Mouse (Mus musculus) adrenal gland, adult 2 months (tissue): ENCODE results near the gene Hes1. TPM values are rescaled to one million over a fixed set of nuclear protein-coding genes. Genes with fewer than 3 reads are reported as not detected.

Experiments used
- DNase-seq: peaks from one replicate; pipeline ENCODE4 v3.0.0; 2021
- polyA plus RNA-seq: library from polyadenylated mRNA; depleted of rRNA; stranded (reverse); fragments of >200 nt; gene quantifications from 2 replicates; pipeline ENCODE4 v1.2.3, GENCODE M21; 2012; rRNA removed
- total RNA-seq, 2 experiments: library from RNA; stranded (reverse); gene quantifications; 2 replicates each; pipeline ENCODE4 v1.2.3; 2021

Hes1 gene
- total and polyA plus RNA-seq, 3 experiments: 13.3 to 199 (median 40.9) TPM

DNA sequence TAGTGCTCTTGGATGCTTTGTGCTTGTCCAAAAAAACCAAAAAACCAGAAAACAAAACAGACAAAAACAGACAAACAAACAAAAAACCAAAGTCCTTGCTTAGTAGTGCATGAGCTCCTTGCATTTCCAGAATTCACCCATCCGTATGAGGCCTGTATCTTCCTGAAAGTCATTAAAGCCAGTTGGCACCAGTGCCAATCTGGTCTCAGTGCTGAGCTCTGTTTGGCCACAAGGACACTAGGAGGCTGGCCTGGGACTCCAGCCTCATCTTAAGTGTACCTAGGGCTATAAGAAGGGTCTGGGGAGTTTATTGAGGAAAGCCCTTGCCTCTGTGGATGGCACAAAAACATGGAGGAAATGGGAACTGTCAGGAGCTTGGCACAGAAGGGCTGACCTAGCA lies 50.3 kb downstream of the Hes1 start:
- DNase-seq: no peak

Other genes with a start within 250 kb of the Hes1 start
- gene Cpn2, start 203.1 kb downstream of the Hes1 start, total RNA-seq: 1 to 10 TPM; 2.4 to 3.6 TPM
- 1.2 and 1.7 TPM in 2 replicates for gene Cpn2, start 203.1 kb downstream of the Hes1 start, polyA plus RNA-seq
- gene Lrrc15, start 218.9 kb downstream of the Hes1 start, total RNA-seq: under 1 TPM in 1 of 2 experiments, not detected in 1; 0.06 TPM
- gene Lrrc15, start 218.9 kb downstream of the Hes1 start, polyA plus RNA-seq: 0.02 TPM in 2 replicates
- gene Gp5, start 246.4 kb downstream of the Hes1 start, total RNA-seq: under 1 TPM in 1 of 2 experiments, not detected in 1; 0.17 TPM
- 0.04 and 0.35 TPM in 2 replicates for gene Gp5, start 246.4 kb downstream of the Hes1 start, polyA plus RNA-seq